ENCODE assay signal across 11 mouse cellular contexts in genomic region chr4:56685696-56686095, GRCm38 (mm10). TPM values are rescaled to one million over a fixed set of nuclear protein-coding genes. Genes with fewer than 3 reads are reported as not detected.
DNase-seq lines count a peak whose midpoint lies in the region; ATAC-seq and TF ChIP-seq lines count a peak whose summit lies in the region.
"Had no signal": no experiment of that assay in that cellular context is flagged by ENCODE, and none has a peak within 500 bp of the region (broad histone marks: within the 10 kb centered on the region; RNA-seq: fewer than 3 reads in every experiment).

No protein-coding gene starts in this region.

- TF ChIP-seq CTCF in kidney, postnatal 0 days (IDR thresholded peaks at IDR 0.05; ENCODE audit: low read depth), result no peak

- H3K36me3 ChIP-seq in kidney, postnatal 0 days (ENCODE audit: insufficient read depth, low read length), result no peaks in the 10 kb centered on the region
- H3K36me3 ChIP-seq in hindbrain, embryonic 14.5 days (replicated peaks; ENCODE audit: control insufficient read depth, insufficient read depth), result no peaks in the 10 kb centered on the region
- H3K36me3 ChIP-seq in myocyte (ENCODE audit: control insufficient read depth, insufficient read depth), result no peaks in the 10 kb centered on the region
- H3K36me3 ChIP-seq: liver, embryonic 12.5 days had no signal

- 37% methylated on average over 8 of the region's 8 CpGs for WGBS in kidney, postnatal 0 days
- 52% methylated on average over 8 of the region's 8 CpGs for WGBS in hindbrain, embryonic 14.5 days

- no peaks in the 10 kb centered on the region for H3K27me3 ChIP-seq in kidney, postnatal 0 days (ENCODE audit: insufficient read depth, low read length)
- H3K27me3 ChIP-seq in hindbrain, embryonic 14.5 days (ENCODE audit: control insufficient read depth, insufficient read depth, low read length), result no peaks in the 10 kb centered on the region
- H3K27me3 ChIP-seq in myocyte (ENCODE audit: control insufficient read depth, insufficient read depth, insufficient read length), result no peaks in the 10 kb centered on the region

- DNase-seq in cerebellum, postnatal 14 days, result peak; percentile 22 to 27
- DNase-seq in cerebellum, adult 11-12 months, result no peak
- no peak for DNase-seq in kidney, postnatal 0 days (ENCODE audit: low spot score)
- DNase-seq in kidney, adult 8-10 months, result no peak
- no peak for DNase-seq in hindbrain, embryonic 14.5 days (ENCODE audit: low spot score)
- no peak for DNase-seq in thymus, adult 18-20 months
- no peak for DNase-seq in ovary, adult 18-20 months (ENCODE audit: low spot score)

- no peaks in the 10 kb centered on the region for H3K79me2 ChIP-seq in myocyte (ENCODE audit: control insufficient read depth, insufficient read depth)

- H3K4me2 ChIP-seq in kidney, postnatal 0 days (ENCODE audit: low read length), result peak overlapping the region; percentile 19
- H3K4me2 ChIP-seq in hindbrain, embryonic 14.5 days (replicated peaks), result peak overlapping the region; percentile 28
- H3K4me2 ChIP-seq in myocyte (ENCODE audit: low read depth), result peak overlapping the region; percentile 58
- H3K4me2 ChIP-seq: liver, embryonic 12.5 days had no signal

- H3K4me3 ChIP-seq in kidney, postnatal 0 days (replicated peaks; ENCODE audit: low read depth, low read length), result no peak overlapping the region
- no peak overlapping the region for H3K4me3 ChIP-seq in hindbrain, embryonic 14.5 days (replicated peaks; ENCODE audit: low read length)
- H3K4me3 ChIP-seq in myocyte, result no peak overlapping the region
- H3K4me3 ChIP-seq: liver, embryonic 12.5 days had no signal

- TF ChIP-seq POLR2A in myocyte (IDR thresholded peaks at IDR 0.05; ENCODE audit: insufficient read length, low read depth), result no peak

- ATAC-seq in kidney, postnatal 0 days (replicated peaks; ENCODE audit: low FRiP score, low read depth), result no peak
- peak; percentile 21; the same call in 1 of the 2 replicates for ATAC-seq in hindbrain, embryonic 14.5 days (ENCODE audit: low FRiP score)
- ATAC-seq: liver, embryonic 12.5 days had no signal

- H3ac ChIP-seq in myocyte (ENCODE audit: control insufficient read depth, insufficient read length), result no peak overlapping the region

- H3K9me3 ChIP-seq in kidney, postnatal 0 days (replicated peaks; ENCODE audit: low read length), result no peaks in the 10 kb centered on the region
- no peaks in the 10 kb centered on the region for H3K9me3 ChIP-seq in hindbrain, embryonic 14.5 days (ENCODE audit: control insufficient read depth, low read length)
- H3K9me3 ChIP-seq: liver, embryonic 12.5 days had no signal

- no peak overlapping the region for H3K27ac ChIP-seq in kidney, postnatal 0 days
- no peak overlapping the region for H3K27ac ChIP-seq in hindbrain, embryonic 14.5 days
- H3K27ac ChIP-seq: liver, embryonic 12.5 days had no signal

- H3K9ac ChIP-seq in kidney, postnatal 0 days (ENCODE audit: low read depth, low read length), result no peak overlapping the region
- H3K9ac ChIP-seq in hindbrain, embryonic 14.5 days, result 0 out of 2 replicates have a peak overlapping the region, but pooled peaks have one; percentile 4
- H3K9ac ChIP-seq: liver, embryonic 12.5 days had no signal

- H3K4me1 ChIP-seq in kidney, postnatal 0 days (replicated peaks; ENCODE audit: insufficient read depth, low read length), result no peaks in the 10 kb centered on the region; the same call in 1 of the 2 replicates
- 0 out of 2 replicates have a peak, but pooled peaks cover 6% of the 10 kb centered on the region for H3K4me1 ChIP-seq in hindbrain, embryonic 14.5 days (replicated peaks; ENCODE audit: control insufficient read depth, insufficient read depth, low read length)
- H3K4me1 ChIP-seq: liver, embryonic 12.5 days had no signal

TF ChIP-seq in myocyte, 11 proteins besides CTCF, POLR2A, EP300 and RAD21:
- TF ChIP-seq TCF3 (IDR thresholded peaks at IDR 0.05; ENCODE audit: insufficient read length, low read depth), result no peak
- TF ChIP-seq E2F4 (IDR thresholded peaks at IDR 0.05; ENCODE audit: insufficient read depth), result no peak
- no peak for TF ChIP-seq POLR2AphosphoS2 (IDR thresholded peaks at IDR 0.05; ENCODE audit: insufficient read length, low read depth)
- TF ChIP-seq MYOG (IDR thresholded peaks at IDR 0.05; ENCODE audit: control insufficient read depth in 1 of 3, insufficient read depth in 1 of 3, insufficient read length in 2 of 3, low read depth in 2 of 3), result no peak
- TF ChIP-seq USF1 (IDR thresholded peaks at IDR 0.05; ENCODE audit: low read depth), result no peak
- TF ChIP-seq MYOD1 (IDR thresholded peaks at IDR 0.05; ENCODE audit: control insufficient read depth in 1 of 3, insufficient read length in 2 of 3, low read depth in 2 of 3), result no peak
- no peak for TF ChIP-seq TCF12 (IDR thresholded peaks at IDR 0.05; ENCODE audit: insufficient read depth, poor library complexity, severe bottlenecking)
- TF ChIP-seq MAX (IDR thresholded peaks at IDR 0.05; ENCODE audit: low read depth), result no peak
- no peak for TF ChIP-seq REST (IDR thresholded peaks at IDR 0.05; ENCODE audit: insufficient read depth, insufficient read length)
- TF ChIP-seq CEBPB (IDR thresholded peaks at IDR 0.05; ENCODE audit: insufficient read depth, poor library complexity, severe bottlenecking), result no peak
- no peak for TF ChIP-seq SRF (IDR thresholded peaks at IDR 0.05; ENCODE audit: control insufficient read depth, insufficient read length, low read depth)

RNA-seq across cellular contexts. Expression of gene Gm26657, which starts 54.2 kb away (rescaled TPM):
- polyA plus RNA-seq in kidney, postnatal 0 days (2015; fragmentation: Nextera tagmentation; extraction: Ambion mirVana), result not detected in 2 replicates
- polyA plus RNA-seq in hindbrain, embryonic 14.5 days (2014; fragmentation: Nextera tagmentation; extraction: Ambion mirVana), result not detected in 2 replicates
- not detected for polyA plus RNA-seq in myocyte (2012; fragmentation: generic; extraction: Trizol)
- polyA plus RNA-seq: adrenal gland, adult 2 months; intestine, embryonic 14.5 days; liver, embryonic 12.5 days had no signal

RNA-seq across cellular contexts. Expression of gene Actl7b, which starts 55.5 kb away (rescaled TPM):
- not detected in 2 replicates for polyA plus RNA-seq in kidney, postnatal 0 days (2015; fragmentation: Nextera tagmentation; extraction: Ambion mirVana)
- polyA plus RNA-seq in hindbrain, embryonic 14.5 days (2014; fragmentation: Nextera tagmentation; extraction: Ambion mirVana), result not detected in 2 replicates
- polyA plus RNA-seq in myocyte (2012; fragmentation: generic; extraction: Trizol), result not detected
- polyA plus RNA-seq: adrenal gland, adult 2 months; intestine, embryonic 14.5 days; liver, embryonic 12.5 days had no signal

RNA-seq across cellular contexts. Expression of gene Actl7a, which starts 57.5 kb away (rescaled TPM):
- not detected in 2 replicates for polyA plus RNA-seq in kidney, postnatal 0 days (2015; fragmentation: Nextera tagmentation; extraction: Ambion mirVana)
- polyA plus RNA-seq in hindbrain, embryonic 14.5 days (2014; fragmentation: Nextera tagmentation; extraction: Ambion mirVana), result not detected in 2 replicates
- not detected for polyA plus RNA-seq in myocyte (2012; fragmentation: generic; extraction: Trizol)
- polyA plus RNA-seq: adrenal gland, adult 2 months; intestine, embryonic 14.5 days; liver, embryonic 12.5 days had no signal

Comparison
In these comparisons a context has a peak if more than half of its experiments do, and no peak if none do; other contexts are left out.
1. DNase-seq: peak in cerebellum, postnatal 14 days (2 of 2); none in cerebellum, adult 11-12 months (single experiment), kidney, postnatal 0 days (single experiment), kidney, adult 8-10 months (0 of 2), hindbrain, embryonic 14.5 days (single experiment), thymus, adult 18-20 months (0 of 2) and ovary, adult 18-20 months (single experiment).
2. Peak in every context shown above with its lines, with median percentiles within 50 percentile points of each other: H3K4me2 ChIP-seq.